Mouse (Mus musculus): ENCODE measurements around the gene Ugt2b1.

DNA sequence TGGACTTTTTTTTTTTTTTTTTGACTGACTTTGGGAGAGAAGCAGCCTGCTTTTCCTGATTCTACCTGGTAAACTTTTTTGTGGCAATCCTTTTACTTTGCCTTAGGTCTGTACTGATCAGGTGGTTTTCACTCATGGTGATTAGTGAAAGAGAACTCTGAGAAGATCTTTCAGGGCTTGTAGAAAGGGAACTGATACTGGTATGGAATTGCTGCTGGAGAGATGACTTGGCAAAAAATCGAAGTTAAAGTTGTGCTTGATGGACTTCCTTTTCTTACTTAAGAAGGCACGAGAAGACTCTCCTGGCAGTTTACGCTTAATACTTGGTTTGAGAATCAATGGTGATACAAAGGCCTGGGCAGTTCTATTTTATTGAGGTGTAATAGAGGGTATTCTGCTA lies 34.2 kb upstream of the Ugt2b1 start:
- TF ChIP-seq CTCF (IDR thresholded peaks at IDR 0.05): no peak
- no peak for TF ChIP-seq EP300 (IDR thresholded peaks at IDR 0.05)
